Mouse (Mus musculus) liver, postnatal 0 days (tissue): ENCODE results near the gene Wrap73. TPM values are rescaled to one million over a fixed set of nuclear protein-coding genes. Genes with fewer than 3 reads are reported as not detected.

ENCODE experiments used
- ATAC-seq: fragments of 200-750 bp; cut with Nextera tagmentation; 2 replicates; pipeline ENCODE4 v1.8.0; 2017; ENCODE audit warnings: mild to moderate bottlenecking, moderate library complexity
- DNase-seq: peaks from one replicate; pipeline ENCODE4 v3.0.0-alpha.2; 2016
- H3K27ac ChIP-seq: fragments of 300-500 bp; sonication (generic); 2 replicates; pipeline ENCODE4 v1.5.1; 2014; ENCODE audit warnings: antibody characterized with exemption, moderate library complexity, mild to moderate bottlenecking, low read depth
- H3K27me3 ChIP-seq: fragments of 300-500 bp; sonication (generic); 2 replicates; pipeline ENCODE4 v1.6.1; 2014; ENCODE audit warnings: low read length, control low read depth, mixed read lengths; ENCODE audit not compliant: insufficient read depth
- H3K36me3 ChIP-seq: fragments of 300-500 bp; sonication (generic); replicated peaks from 2 replicates; pipeline ENCODE4 v1.6.1; 2014; ENCODE audit warnings: mild to moderate bottlenecking, control low read depth, low read length, moderate library complexity, mixed read lengths; ENCODE audit not compliant: insufficient read depth
- H3K4me1 ChIP-seq: fragments of 300-500 bp; sonication (generic); 2 replicates; pipeline ENCODE4 v1.6.1; 2014; ENCODE audit warnings: antibody characterized with exemption, mild to moderate bottlenecking, control low read depth; ENCODE audit not compliant: insufficient read depth
- H3K4me2 ChIP-seq: fragments of 300-500 bp; sonication (generic); 2 replicates; pipeline ENCODE4 v1.6.1; 2014; ENCODE audit warnings: low read depth, mild to moderate bottlenecking, low read length, moderate library complexity, mixed read lengths
- H3K4me3 ChIP-seq: fragments of 300-500 bp; sonication (generic); 2 replicates; pipeline ENCODE4 v1.5.1; 2014; ENCODE audit warnings: low read depth, low read length
- H3K9ac ChIP-seq: fragments of 300-500 bp; sonication (generic); replicated peaks from 2 replicates; pipeline ENCODE4 v1.6.1; 2014; ENCODE audit warnings: mild to moderate bottlenecking, moderate library complexity
- H3K9me3 ChIP-seq: fragments of 300-500 bp; sonication (generic); 2 replicates; pipeline ENCODE4 v1.6.1; 2016; ENCODE audit warnings: mild to moderate bottlenecking, control low read depth, low read length, mixed read lengths
- CTCF ChIP-seq: sonication (generic); IDR thresholded peaks from 2 replicates; pipeline ENCODE4 v1.5.1; 2016; ENCODE audit warnings: antibody characterized with exemption, low read depth
- EP300 ChIP-seq: IDR thresholded peaks from 2 replicates; pipeline ENCODE4 v1.6.1; 2016; ENCODE audit warnings: antibody characterized with exemption, low read depth, mild to moderate bottlenecking
- WGBS: fragments of 180-500 bp; shearing (Covaris S2); extraction: QIAGEN DNeasy Blood & Tissue Kit; methylation state at CpG from one replicate; pipeline ENCODE4 v1.1.7; 2014; ENCODE audit not compliant: insufficient replicate concordance; 5-methylcytosine and 5-hydroxymethylcytosine counted together
- polyA plus RNA-seq: library from polyadenylated mRNA; unstranded; fragments of >200 nt; fragmentation: Nextera tagmentation; extraction: Ambion mirVana; gene quantifications from 2 replicates; pipeline ENCODE4 v1.2.1, GENCODE M21; 2015

The Wrap73 gene
- polyA plus RNA-seq, 1 experiment from 2014 or later: 14.1 TPM

DNA sequence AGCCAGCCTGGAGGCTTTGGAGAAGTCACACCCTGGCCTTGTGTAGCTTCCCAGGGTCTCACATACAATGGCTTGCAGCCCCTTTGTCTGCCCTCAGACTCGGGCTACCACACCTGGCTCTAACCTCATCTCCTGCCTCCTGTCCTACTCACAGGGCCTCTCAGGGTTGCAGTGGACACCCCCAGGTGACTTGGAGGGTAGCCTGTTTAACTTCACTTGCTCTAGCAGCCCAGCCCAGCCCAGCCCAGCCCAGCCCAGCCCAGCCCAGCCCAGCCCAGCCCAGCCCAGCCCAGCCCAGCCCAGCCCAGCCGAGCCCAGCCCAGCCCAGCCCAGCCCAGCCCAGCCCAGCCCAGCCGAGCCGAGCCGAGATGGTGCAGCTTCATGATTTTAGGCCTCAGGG, 71.9 kb downstream of the Wrap73 start:
- H3K9me3 ChIP-seq: no peaks in the 10 kb centered on the region
- no peak overlapping the region for H3K9ac ChIP-seq
- H3K4me3 ChIP-seq: no peak overlapping the region
- TF ChIP-seq CTCF: no peak
- TF ChIP-seq EP300: no peak
- H3K27me3 ChIP-seq: no peaks in the 10 kb centered on the region
- DNase-seq (no peak), ATAC-seq (peak; percentile 19; the same call in 1 of the 2 replicates)
- H3K4me1 ChIP-seq: no peaks in the 10 kb centered on the region
- H3K36me3 ChIP-seq: no peaks in the 10 kb centered on the region
- no peak overlapping the region for H3K4me2 ChIP-seq
- H3K27ac ChIP-seq: no peak overlapping the region
- WGBS: 15% methylated on average over 5 of the region's 5 CpGs

Other genes with a start within 250 kb of the Wrap73 start
- 56.1 and 59.5 TPM in 2 replicates for gene A430005L14Rik, start 185.1 kb upstream of the Wrap73 start, polyA plus RNA-seq
- gene Dffb, start 167.2 kb upstream of the Wrap73 start, polyA plus RNA-seq: 3.6 and 4.6 TPM in 2 replicates
- gene Cep104, start 167.2 kb upstream of the Wrap73 start, polyA plus RNA-seq: 1.9 and 2.5 TPM in 2 replicates
- 9.4 and 11.7 TPM in 2 replicates for gene Lrrc47, start 130.6 kb upstream of the Wrap73 start, polyA plus RNA-seq
- gene Smim1, start 116.1 kb upstream of the Wrap73 start, polyA plus RNA-seq: 86.4 and 93.6 TPM in 2 replicates
- gene Ccdc27, start 99.7 kb upstream of the Wrap73 start, polyA plus RNA-seq: not detected in 2 replicates
- not detected in 2 replicates for gene Trp73, start 2.2 kb upstream of the Wrap73 start, polyA plus RNA-seq
- 74.4 and 83.4 TPM in 2 replicates for gene Tprgl, start 18.3 kb downstream of the Wrap73 start, polyA plus RNA-seq
- gene Megf6, start 28.4 kb downstream of the Wrap73 start, polyA plus RNA-seq: 0.67 and 0.89 TPM in 2 replicates
- gene Arhgef16, start 159.3 kb downstream of the Wrap73 start, polyA plus RNA-seq: 3.2 and 4.3 TPM in 2 replicates
- not detected in 2 replicates for gene B230104I21Rik, start 193.8 kb downstream of the Wrap73 start, polyA plus RNA-seq